Mouse (Mus musculus) neural tube, embryonic 13.5 days (tissue): ENCODE data around the gene Rhbdf2. TPM values are rescaled to one million over a fixed set of nuclear protein-coding genes. Genes with fewer than 3 reads are reported as not detected.

Experiments
- ATAC-seq: fragments of 200-750 bp; cut with Nextera tagmentation; 2 replicates; pipeline ENCODE4 v1.8.0; 2017; ENCODE audit warnings: low read depth, mild to moderate bottlenecking, moderate TSS enrichment, moderate library complexity
- H3K27ac ChIP-seq: fragments of 300-500 bp; sonication (generic); replicated peaks from 2 replicates; pipeline ENCODE4 v1.5.1; 2015; ENCODE audit warnings: moderate library complexity, mild to moderate bottlenecking, inconsistent platforms
- H3K27me3 ChIP-seq: fragments of 300-500 bp; sonication (generic); 2 replicates; pipeline ENCODE4 v1.6.1; 2015; ENCODE audit warnings: mild to moderate bottlenecking, inconsistent platforms
- H3K36me3 ChIP-seq: fragments of 300-500 bp; sonication (generic); 2 replicates; pipeline ENCODE4 v1.6.1; 2015; ENCODE audit warnings: mild to moderate bottlenecking, inconsistent platforms
- H3K4me1 ChIP-seq: fragments of 300-500 bp; sonication (generic); replicated peaks from 2 replicates; pipeline ENCODE4 v1.6.1; 2015; ENCODE audit warnings: inconsistent platforms
- H3K4me2 ChIP-seq: fragments of 300-500 bp; sonication (generic); 2 replicates; pipeline ENCODE4 v1.6.1; 2015; ENCODE audit warnings: inconsistent platforms, mild to moderate bottlenecking, moderate library complexity
- H3K4me3 ChIP-seq: fragments of 300-500 bp; sonication (generic); 2 replicates; pipeline ENCODE4 v1.5.1; 2015; ENCODE audit warnings: mild to moderate bottlenecking, inconsistent platforms
- H3K9ac ChIP-seq: fragments of 300-500 bp; sonication (generic); 2 replicates; pipeline ENCODE4 v1.6.1; 2015; ENCODE audit warnings: moderate library complexity, mild to moderate bottlenecking, inconsistent platforms
- H3K9me3 ChIP-seq: fragments of 300-500 bp; sonication (generic); 2 replicates; pipeline ENCODE4 v1.6.1; 2016; ENCODE audit warnings: inconsistent platforms
- WGBS: fragments of 180-500 bp; shearing (Covaris S2); methylation state at CpG from one replicate; pipeline ENCODE4 v1.1.7; 2015; 5-methylcytosine and 5-hydroxymethylcytosine counted together
- polyA plus RNA-seq: library from polyadenylated mRNA; unstranded; fragments of >200 nt; fragmentation: Nextera tagmentation; extraction: Ambion mirVana; gene quantifications from 2 replicates; pipeline ENCODE4 v1.2.1, GENCODE M21; 2015

The Rhbdf2 gene
- polyA plus RNA-seq, 1 experiment from 2014 or later = 3.7 TPM

DNA sequence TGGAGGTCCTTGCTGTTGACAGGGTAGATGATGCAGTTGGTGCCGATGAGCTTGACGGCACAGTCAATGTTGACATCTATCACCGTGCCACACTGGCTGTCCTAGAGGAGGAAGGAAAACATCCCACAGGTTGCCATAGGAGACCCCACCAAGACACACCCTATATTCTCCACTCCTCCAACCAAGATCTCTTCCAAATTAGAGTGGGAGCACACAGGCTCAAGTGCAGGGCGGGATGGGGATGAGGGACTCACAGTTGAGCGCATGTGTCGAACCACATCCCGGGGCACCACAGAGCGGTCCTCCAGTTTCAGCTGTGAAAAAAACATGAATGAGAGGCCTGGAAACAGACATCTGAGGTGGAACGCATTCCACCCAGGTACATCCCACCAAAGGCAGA, 78.0 kb downstream of the Rhbdf2 start:
- H3K36me3 ChIP-seq = peaks cover 46% of the 10 kb centered on the region
- H3K4me2 ChIP-seq = no peak overlapping the region
- H3K9me3 ChIP-seq = no peaks in the 10 kb centered on the region
- H3K4me1 ChIP-seq = peaks cover 40% of the 10 kb centered on the region
- no peak overlapping the region for H3K27ac ChIP-seq
- 96% methylated on average over 9 of the region's 9 CpGs for WGBS
- H3K27me3 ChIP-seq = no peaks in the 10 kb centered on the region
- H3K9ac ChIP-seq = no peak overlapping the region
- H3K4me3 ChIP-seq = no peak overlapping the region
- ATAC-seq = no peak

Other genes starting within 250 kb of the Rhbdf2 start
- gene Rnf157, start 214.0 kb downstream of the Rhbdf2 start, polyA plus RNA-seq = 64.8 and 72.0 TPM in 2 replicates
- 40.7 and 55.0 TPM in 2 replicates for gene Ubald2, start 192.9 kb downstream of the Rhbdf2 start, polyA plus RNA-seq
- gene Qrich2, start 160.8 kb downstream of the Rhbdf2 start, polyA plus RNA-seq = not detected in 2 replicates
- 177 and 178 TPM in 2 replicates for gene Prpsap1, start 132.8 kb downstream of the Rhbdf2 start, polyA plus RNA-seq
- gene Sphk1, start 96.1 kb downstream of the Rhbdf2 start, polyA plus RNA-seq = 3.7 and 6.1 TPM in 2 replicates
- 20.1 and 24.6 TPM in 2 replicates for gene Ube2o, start 45.6 kb downstream of the Rhbdf2 start, polyA plus RNA-seq
- gene Aanat, start 40.6 kb downstream of the Rhbdf2 start, polyA plus RNA-seq = 0.18 TPM in 1 of 2 replicates, not detected in the other
- gene Prcd, start 26.5 kb upstream of the Rhbdf2 start, polyA plus RNA-seq = 1.9 and 2.3 TPM in 2 replicates
- 16.1 and 17.2 TPM in 2 replicates for gene Cygb, start 27.3 kb upstream of the Rhbdf2 start, polyA plus RNA-seq
- not detected in 2 replicates for gene St6galnac1, start 148.5 kb upstream of the Rhbdf2 start, polyA plus RNA-seq
- 59.4 and 62.0 TPM in 2 replicates for gene Mxra7, start 201.0 kb upstream of the Rhbdf2 start, polyA plus RNA-seq
- gene Mettl23, start 216.3 kb upstream of the Rhbdf2 start, polyA plus RNA-seq = 71.8 and 76.7 TPM in 2 replicates
- gene Jmjd6, start 216.4 kb upstream of the Rhbdf2 start, polyA plus RNA-seq = 75.3 and 81.2 TPM in 2 replicates
- gene Mfsd11, start 225.4 kb upstream of the Rhbdf2 start, polyA plus RNA-seq = 42.9 and 47.3 TPM in 2 replicates
- gene Srsf2, start 226.1 kb upstream of the Rhbdf2 start, polyA plus RNA-seq = 624 and 649 TPM in 2 replicates